Mouse (Mus musculus) cerebellum, adult 18-20 months (tissue): ENCODE measurements around the gene Ifngr1.

Experiments used
- DNase-seq, 2 experiments: peaks; one replicate each; pipeline ENCODE4 v3.0.0; 2021

The Ifngr1 gene

GRCm38 (mm10) chr10:19589626-19590025 lies 2.1 kb upstream of the Ifngr1 start:
- no peak for DNase-seq

DNA sequence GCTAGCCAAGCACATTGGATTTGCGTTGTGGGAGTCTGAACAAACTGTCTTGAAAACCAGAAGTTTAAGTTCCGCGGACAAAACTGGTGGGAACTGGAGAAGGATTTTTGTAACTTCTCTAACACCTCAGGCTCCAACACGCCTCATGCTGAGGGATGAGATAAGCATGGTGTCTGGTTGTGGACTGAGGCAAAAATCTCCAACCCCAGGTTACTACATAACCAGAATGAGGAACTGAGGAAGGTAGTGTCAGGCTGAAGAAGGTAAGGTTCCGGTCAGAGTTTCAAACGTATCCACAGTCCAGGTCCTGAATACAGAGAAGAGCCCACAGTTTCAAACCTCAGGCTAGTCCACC lies 486 bp upstream of the Ifngr1 start:
- DNase-seq, result no peak

DNA sequence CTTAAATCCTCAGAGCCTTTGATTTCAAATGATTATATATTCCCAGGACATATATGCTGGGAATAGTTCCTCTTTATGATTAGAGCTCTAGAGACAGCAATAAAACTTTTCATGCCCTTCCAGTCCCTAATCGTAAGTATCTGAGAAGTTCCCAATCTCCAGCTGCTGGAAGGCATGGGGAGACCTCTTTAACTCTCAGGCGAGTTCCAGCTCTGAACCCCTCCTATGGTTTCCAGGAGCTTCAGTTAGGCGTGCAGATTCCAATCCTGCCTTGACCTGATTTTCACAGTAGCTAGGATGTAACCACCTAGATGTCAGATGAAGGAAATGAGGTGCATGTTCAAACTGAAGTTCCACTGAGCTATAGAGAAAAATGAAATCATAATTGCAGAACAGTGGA lies 807 bp downstream of the Ifngr1 start:
- DNase-seq, result no peak

DNA sequence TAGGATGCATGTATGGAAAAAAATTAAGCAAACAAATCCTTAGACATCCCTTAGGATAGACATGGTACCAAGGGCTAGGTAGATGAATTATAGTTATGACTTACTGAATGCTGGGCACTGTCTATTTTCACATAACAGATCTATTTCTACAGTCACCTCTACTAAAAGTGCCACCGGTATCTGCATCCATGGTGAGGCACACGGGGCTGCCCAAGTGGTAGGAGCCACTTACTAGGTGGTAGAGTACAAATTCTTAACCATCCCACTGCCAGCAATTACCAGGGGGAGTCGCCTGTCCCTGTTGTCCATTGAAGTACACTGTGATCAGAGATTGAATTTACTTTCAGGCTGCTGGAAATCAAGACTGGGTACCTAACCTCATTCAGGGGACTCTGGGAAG lies 1.5 kb downstream of the Ifngr1 start:
- no peak for DNase-seq

GRCm38 (mm10) chr10:19594201-19594905 lies 2.6 kb downstream of the Ifngr1 start:
- no peak for DNase-seq

GRCm38 (mm10) chr10:19596866-19597265 lies 5.1 kb downstream of the Ifngr1 start:
- no peak for DNase-seq

DNA sequence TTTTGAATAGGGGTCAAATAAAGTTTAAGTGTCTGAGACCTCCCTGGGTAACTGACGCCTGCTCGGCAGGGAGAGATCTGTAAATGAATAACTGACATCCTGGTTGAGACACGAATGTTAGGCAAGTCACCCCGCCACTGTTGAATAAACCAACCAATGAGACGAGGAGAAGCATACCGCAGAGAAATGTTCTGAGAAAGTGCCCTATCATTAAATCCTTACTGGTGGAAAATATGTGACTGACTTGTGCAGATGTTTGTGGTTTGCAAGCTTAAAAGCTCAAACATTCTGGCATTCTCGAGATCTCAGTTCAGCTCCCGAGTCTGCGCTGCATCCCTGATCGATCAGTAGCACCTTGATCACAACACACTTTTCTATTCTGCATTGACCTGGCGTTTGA lies 6.3 kb downstream of the Ifngr1 start:
- no peak for DNase-seq

- DNase-seq, result no peak
These were observed 7.8 kb downstream of the Ifngr1 start for GRCm38 (mm10) chr10:19599331-19600092.

- no peak for DNase-seq
These were observed 8.3 kb downstream of the Ifngr1 start for GRCm38 (mm10) chr10:19600093-19600420.

- DNase-seq, result peak; percentile 17 to 28
These were observed 9.8 kb downstream of the Ifngr1 start for GRCm38 (mm10) chr10:19601502-19601901.

- no peak for DNase-seq
These were observed 11.5 kb downstream of the Ifngr1 start for GRCm38 (mm10) chr10:19603231-19603630.

GRCm38 (mm10) chr10:19609125-19609524 lies 17.4 kb downstream of the Ifngr1 start:
- DNase-seq, result no peak

GRCm38 (mm10) chr10:19611616-19612015 lies 19.9 kb downstream of the Ifngr1 start:
- DNase-seq, result no peak

DNA sequence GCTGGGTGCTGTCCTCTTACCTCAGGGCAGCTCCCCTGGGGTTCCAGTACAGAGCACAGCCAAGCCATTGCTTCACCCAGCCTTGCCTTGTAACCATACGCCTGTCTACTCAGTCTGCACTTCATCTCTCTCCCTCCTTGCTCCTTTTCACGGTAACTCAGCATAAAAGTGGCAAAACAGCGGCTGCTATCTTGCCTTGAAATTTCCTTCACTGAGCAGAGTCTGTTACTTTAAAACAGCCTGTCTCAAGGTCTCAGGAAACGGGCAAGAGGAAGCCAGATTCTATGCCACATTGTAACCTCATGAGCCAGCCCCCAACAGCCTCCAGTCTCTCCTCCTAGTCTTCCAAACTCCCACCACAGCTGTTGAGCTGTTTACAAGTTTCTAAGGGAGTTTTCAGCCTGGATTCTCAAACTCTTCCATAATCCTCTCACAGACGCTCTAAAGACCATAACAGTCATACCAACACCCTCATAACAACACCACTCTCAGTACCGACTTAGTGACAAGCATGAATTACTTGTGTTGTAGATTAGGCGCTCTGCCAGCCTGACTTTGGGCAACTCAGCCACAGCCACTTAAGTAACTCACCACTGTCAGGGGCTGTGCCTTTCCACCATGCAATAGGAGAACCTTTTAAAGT lies 21.5 kb downstream of the Ifngr1 start:
- no peak for DNase-seq

GRCm38 (mm10) chr10:19619736-19620135 lies 28.0 kb downstream of the Ifngr1 start:
- no peak for DNase-seq

DNA sequence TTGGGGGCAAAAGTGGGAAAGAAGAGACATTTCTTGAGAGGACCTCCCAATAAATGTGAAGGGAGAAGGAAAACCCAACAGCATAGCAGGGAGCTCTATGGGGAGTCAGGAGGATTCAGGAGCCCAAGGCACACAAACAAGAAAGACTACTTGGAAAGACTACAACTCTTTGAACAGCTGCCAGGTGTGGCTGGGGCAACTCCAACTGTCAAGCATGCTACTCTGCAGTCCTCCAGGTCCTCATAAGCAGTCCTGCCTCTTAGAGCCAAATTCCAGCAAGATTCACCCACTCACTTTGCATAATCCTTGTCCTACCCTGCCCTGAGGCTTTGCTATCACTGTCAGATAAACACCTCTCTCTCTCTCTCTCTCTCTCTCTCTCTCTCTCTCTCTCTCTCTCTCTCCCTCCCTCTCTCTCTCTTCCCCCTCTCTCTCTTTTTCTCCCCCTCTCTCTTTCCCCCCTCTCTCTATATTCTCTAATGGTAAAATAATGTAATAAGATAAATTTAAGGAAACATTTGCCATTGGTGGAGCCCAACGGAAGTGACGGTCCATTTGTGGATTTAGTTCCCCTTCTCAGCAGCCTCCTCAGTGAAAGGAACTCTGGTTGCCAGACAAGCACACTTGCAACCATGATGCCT lies 29.8 kb downstream of the Ifngr1 start, which contains the start of gene Il22ra2:
Gene Il22ra2 (plus strand): TSS at position 591 of the 641 bp plus-strand sequence.
- no peak for DNase-seq

GRCm38 (mm10) chr10:19624617-19625016 lies 32.9 kb downstream of the Ifngr1 start:
- no peak for DNase-seq

DNA sequence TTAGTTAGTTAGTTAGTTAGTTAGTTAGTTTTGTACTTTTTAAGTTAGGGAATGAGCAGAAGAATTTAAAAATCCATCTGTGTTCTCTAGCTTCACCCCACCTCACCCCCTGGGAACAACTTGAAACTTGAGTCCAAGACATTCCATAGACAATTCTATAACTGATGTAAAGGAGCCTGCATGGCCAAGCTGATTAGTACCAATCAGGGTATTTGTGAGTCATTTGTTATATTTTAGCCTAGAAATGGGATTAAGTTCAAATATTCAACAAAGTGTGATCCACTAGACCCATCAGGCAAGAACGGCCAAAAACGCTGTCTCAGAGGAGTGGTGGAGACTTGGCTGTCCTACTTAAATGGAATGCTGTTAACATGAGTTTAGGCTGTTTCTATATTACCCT lies 35.6 kb downstream of the Ifngr1 start:
- DNase-seq, result no peak

DNA sequence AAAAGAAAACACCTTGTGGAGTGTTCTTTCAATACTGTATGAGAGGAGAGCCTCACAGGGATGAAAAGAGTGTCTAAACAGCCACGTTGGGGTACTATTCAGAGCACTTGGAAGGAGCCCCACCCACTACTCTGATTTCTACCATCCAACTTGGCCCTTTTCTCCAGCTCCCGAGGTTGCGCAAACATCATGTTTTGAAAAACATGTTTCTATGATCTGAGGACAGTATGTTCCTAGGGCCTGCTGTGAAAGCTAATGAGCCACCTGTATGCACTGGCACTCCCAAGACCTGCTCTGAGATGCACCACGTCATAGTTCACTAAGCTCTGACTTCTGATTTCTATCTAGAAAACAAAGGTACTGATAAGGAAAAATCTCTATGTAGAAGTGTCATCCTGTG lies 36.0 kb downstream of the Ifngr1 start:
- DNase-seq, result no peak

- no peak for DNase-seq
These were observed 40.0 kb downstream of the Ifngr1 start for GRCm38 (mm10) chr10:19631616-19632195.

GRCm38 (mm10) chr10:19638851-19639250 lies 47.1 kb downstream of the Ifngr1 start:
- DNase-seq, result no peak

DNA sequence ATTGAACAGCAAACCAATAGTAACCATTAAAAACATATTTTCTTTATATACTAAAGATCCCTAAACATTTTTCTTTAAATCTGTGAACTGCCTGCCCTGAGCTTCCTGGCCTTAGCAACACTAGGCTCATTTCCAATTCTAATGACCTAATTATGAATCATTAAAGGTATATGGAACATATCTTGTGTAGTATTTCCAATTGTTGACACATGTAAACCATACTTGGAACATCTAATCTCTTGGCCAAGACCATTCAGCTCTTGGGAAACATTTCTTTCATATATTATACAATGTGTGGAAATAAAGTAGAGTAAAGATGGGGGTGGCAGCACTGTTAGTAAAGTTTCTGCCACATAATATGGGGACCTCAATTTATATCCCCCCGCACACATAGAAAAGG lies 47.9 kb downstream of the Ifngr1 start:
- DNase-seq, result no peak

- DNase-seq, result no peak
These were observed 53.4 kb downstream of the Ifngr1 start for GRCm38 (mm10) chr10:19645119-19645518.
